Mouse (Mus musculus): ENCODE data around the gene Ascl3.

- TF ChIP-seq POLR2A (IDR thresholded peaks at IDR 0.05; ENCODE audit: low read depth, low read length) (no peak), HCFC1 (IDR thresholded peaks at IDR 0.05; ENCODE audit: low read depth, low read length) (no peak), TBP (conservative IDR thresholded peaks at IDR 0.05; ENCODE audit: low read depth, low read length) (no peak), MAZ (IDR thresholded peaks at IDR 0.05; ENCODE audit: low read depth, low read length) (no peak), CTCF (conservative IDR thresholded peaks at IDR 0.05 in 1 of 2, IDR thresholded peaks at IDR 0.05 in 1 of 2; ENCODE audit: low read depth in 2 of 2, low read length in 2 of 2) (no peak), EP300 (IDR thresholded peaks at IDR 0.05; ENCODE audit: low read length) (no peak), NRF1 (IDR thresholded peaks at IDR 0.05; ENCODE audit: low read depth, low read length) (no peak), MAX (IDR thresholded peaks at IDR 0.05; ENCODE audit: low read length) (no peak), MAFK (IDR thresholded peaks at IDR 0.05; ENCODE audit: insufficient replicate concordance, low read length) (no peak)
These were observed 27.5 kb downstream of the Ascl3 start for GRCm38 (mm10) chr7:109704016-109704377.
